Mouse (Mus musculus) embryonic facial prominence, embryonic 15.5 days (tissue): ENCODE results near the gene Slc39a1. TPM values are rescaled to one million over a fixed set of nuclear protein-coding genes. Genes with fewer than 3 reads are reported as not detected.
"Not testable (repeated sequence)": the region's sequence is repeated elsewhere in the genome, so short reads cannot be mapped to it uniquely, and the experiment has no call there.

Experiments used
- ATAC-seq: fragments of 200-750 bp; cut with Nextera tagmentation; 2 replicates; pipeline ENCODE4 v1.8.0; 2017; ENCODE audit warnings: low read depth, moderate TSS enrichment; ENCODE audit not compliant: insufficient number of reproducible peaks, low FRiP score, low TSS enrichment
- H3K27ac ChIP-seq: fragments of 300-500 bp; sonication (generic); replicated peaks from 2 replicates; pipeline ENCODE4 v1.5.1; 2015; ENCODE audit warnings: mild to moderate bottlenecking, inconsistent platforms
- H3K27me3 ChIP-seq: fragments of 300-500 bp; sonication (generic); 2 replicates; pipeline ENCODE4 v1.6.1; 2015; ENCODE audit warnings: inconsistent platforms
- H3K36me3 ChIP-seq: fragments of 300-500 bp; sonication (generic); 2 replicates; pipeline ENCODE4 v1.6.1; 2015; ENCODE audit warnings: mild to moderate bottlenecking, inconsistent platforms
- H3K4me1 ChIP-seq: fragments of 300-500 bp; sonication (generic); 2 replicates; pipeline ENCODE4 v1.6.1; 2015; ENCODE audit warnings: inconsistent platforms
- H3K4me2 ChIP-seq: fragments of 300-500 bp; sonication (generic); replicated peaks from 2 replicates; pipeline ENCODE4 v1.6.1; 2015; ENCODE audit warnings: mild to moderate bottlenecking, inconsistent platforms
- H3K4me3 ChIP-seq: fragments of 300-500 bp; sonication (generic); replicated peaks from 2 replicates; pipeline ENCODE4 v1.5.1; 2015; ENCODE audit warnings: mild to moderate bottlenecking, inconsistent platforms
- H3K9ac ChIP-seq: fragments of 300-500 bp; sonication (generic); 2 replicates; pipeline ENCODE4 v1.6.1; 2015; ENCODE audit warnings: inconsistent platforms
- H3K9me3 ChIP-seq: fragments of 300-500 bp; sonication (generic); replicated peaks from 2 replicates; pipeline ENCODE4 v1.6.1; 2016; ENCODE audit warnings: inconsistent platforms
- WGBS: fragments of 180-500 bp; shearing (Covaris S2); methylation state at CpG from one replicate; pipeline ENCODE4 v1.1.7; 2015; 5-methylcytosine and 5-hydroxymethylcytosine counted together
- microRNA-seq: library from miRNA; unstranded; fragments of <30 nt; microRNA quantifications from one replicate; pipeline ENCODE4, GENCODE M21; 2016; ENCODE audit warnings: borderline number of aligned reads
- polyA plus RNA-seq: library from polyadenylated mRNA; unstranded; fragments of >200 nt; fragmentation: Nextera tagmentation; extraction: Ambion mirVana; gene quantifications from 2 replicates; pipeline ENCODE4 v1.2.1, GENCODE M21; 2015

The Slc39a1 gene
- polyA plus RNA-seq, 1 experiment from 2014 or later = 107 TPM

GRCm38 (mm10) chr3:90284150-90284549 lies 36.2 kb downstream of the Slc39a1 start:
- Histone ChIP-seq H3K9ac (no peak overlapping the region), H3K27ac (no peak overlapping the region), H3K4me1 (no peaks in the 10 kb centered on the region), H3K9me3 (no peaks in the 10 kb centered on the region), H3K36me3 (peaks cover 15% of the 10 kb centered on the region), H3K4me3 (no peak overlapping the region), H3K4me2 (no peak overlapping the region), H3K27me3 (no peaks in the 10 kb centered on the region)
- 98% methylated on average over 2 of the region's 2 CpGs for WGBS
- no peak for ATAC-seq

- H3K9me3 ChIP-seq, H3K27ac ChIP-seq, H3K4me2 ChIP-seq, ATAC-seq, H3K27me3 ChIP-seq, H3K36me3 ChIP-seq, H3K4me3 ChIP-seq, H3K9ac ChIP-seq, H3K4me1 ChIP-seq: not testable (repeated sequence)
- 81% methylated on average over 3 of the region's 3 CpGs for WGBS
Measured at GRCm38 (mm10) chr3:90289403-90289802, 41.4 kb downstream of the Slc39a1 start.

DNA sequence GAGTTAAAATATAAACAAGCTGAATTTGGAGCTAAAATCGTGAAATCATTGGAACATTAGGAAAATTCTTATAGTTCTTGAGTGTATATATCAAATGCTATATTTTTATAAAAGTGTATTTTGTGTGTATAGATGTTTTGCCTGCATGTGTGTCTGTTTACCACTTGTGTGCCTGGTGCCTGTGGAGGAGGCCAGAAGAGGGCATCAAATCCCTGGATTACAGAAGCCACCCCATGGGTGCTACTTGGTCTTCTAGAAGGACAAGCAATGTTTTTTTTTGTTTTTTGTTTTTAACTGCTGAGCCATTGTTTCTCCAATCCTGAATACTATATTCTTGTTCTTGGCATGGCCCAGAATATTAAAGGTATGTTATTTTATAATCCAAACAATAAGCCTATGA lies 42.6 kb downstream of the Slc39a1 start:
- no peaks in the 10 kb centered on the region for H3K27me3 ChIP-seq
- no peak for ATAC-seq
- no peaks in the 10 kb centered on the region for H3K9me3 ChIP-seq
- H3K4me2 ChIP-seq = no peak overlapping the region
- H3K4me1 ChIP-seq = peaks cover 14% of the 10 kb centered on the region
- no peak overlapping the region for H3K27ac ChIP-seq
- no peak overlapping the region for H3K9ac ChIP-seq
- H3K4me3 ChIP-seq = no peak overlapping the region
- WGBS = 85% methylated on average over 1 of the region's 1 CpGs
- no peaks in the 10 kb centered on the region for H3K36me3 ChIP-seq

DNA sequence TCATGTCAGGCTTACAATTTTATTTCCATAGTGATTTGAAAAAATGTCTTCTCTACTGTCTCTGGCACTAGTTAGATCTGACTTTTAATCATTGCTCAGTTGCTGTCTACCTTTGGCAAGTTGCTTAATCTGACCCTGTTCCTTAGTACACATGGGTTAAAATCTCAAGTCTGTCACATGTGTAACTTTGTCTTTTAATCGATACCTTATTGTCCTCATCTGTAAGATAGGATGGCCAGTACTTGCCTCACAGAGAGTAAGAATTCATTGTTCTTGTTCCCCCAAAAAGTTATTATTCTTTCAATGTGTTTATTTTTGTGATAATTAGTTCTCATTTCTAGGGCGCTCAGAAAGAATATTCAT lies 44.0 kb downstream of the Slc39a1 start:
- H3K4me3 ChIP-seq = peak overlapping the region; percentile 76
- H3K27me3 ChIP-seq = no peaks in the 10 kb centered on the region
- peak overlapping the region; percentile 59 for H3K4me2 ChIP-seq
- peaks cover 14% of the 10 kb centered on the region for H3K4me1 ChIP-seq
- ATAC-seq = no peak
- peak overlapping the region; percentile 97 for H3K27ac ChIP-seq
- WGBS = 32% methylated on average over 2 of the region's 2 CpGs
- H3K9me3 ChIP-seq = no peaks in the 10 kb centered on the region
- peak overlapping the region; percentile 50 for H3K9ac ChIP-seq
- no peaks in the 10 kb centered on the region for H3K36me3 ChIP-seq

DNA sequence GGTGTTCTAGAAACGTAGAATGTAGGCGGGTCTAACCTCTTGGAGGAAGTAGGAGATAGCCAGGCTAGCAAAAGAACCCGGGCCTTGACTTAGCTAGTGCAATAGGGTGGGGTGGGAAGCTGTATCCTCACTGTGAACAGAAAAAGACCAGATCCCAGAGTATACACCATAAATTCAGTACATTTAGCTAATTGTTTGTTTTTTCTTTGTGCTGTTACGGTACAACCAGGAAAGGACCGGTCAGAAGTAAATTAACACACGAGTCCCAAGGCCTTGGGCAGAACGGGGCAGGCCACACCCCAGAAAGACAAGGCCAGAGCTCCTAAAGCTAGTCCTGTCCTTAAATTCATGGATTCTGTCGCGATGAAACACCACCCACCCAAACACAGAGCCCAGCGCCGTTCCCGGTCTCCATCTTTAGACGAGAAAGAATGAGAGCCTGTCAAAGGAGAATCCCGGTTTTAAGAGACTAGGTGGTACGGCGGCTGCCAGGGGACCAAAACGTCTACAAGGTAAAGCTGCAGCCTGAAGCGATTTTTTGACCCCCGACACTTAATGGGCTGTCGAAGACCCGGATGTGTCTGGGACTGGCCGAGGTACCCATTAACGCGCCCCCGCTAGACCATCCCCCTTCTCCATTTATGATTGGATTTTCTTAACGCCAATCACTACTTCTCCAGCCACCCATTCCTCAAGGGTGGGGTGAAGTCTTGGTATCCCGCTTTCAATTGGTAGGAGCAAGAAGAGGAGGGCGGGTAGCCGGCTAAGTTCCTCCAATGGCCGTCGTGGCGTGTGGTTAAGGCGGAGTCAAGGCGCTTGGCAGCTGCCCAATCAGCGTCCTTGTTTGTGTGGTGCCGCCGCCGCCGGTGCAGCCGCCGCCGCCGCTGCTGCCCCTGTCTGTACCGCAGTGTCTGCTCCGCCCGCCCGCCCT lies 44.6 kb downstream of the Slc39a1 start, which contains the start of gene Gatad2b:
Gene Gatad2b (plus strand): TSS at position 834 of the 931 bp plus-strand sequence.
- H3K4me1 ChIP-seq = peaks cover 14% of the 10 kb centered on the region
- peak within 1 kb of the TSS; percentile 97 for H3K27ac ChIP-seq
- H3K27me3 ChIP-seq = no peaks in the 10 kb centered on the region
- peak; percentile 100 for ATAC-seq
- no peaks in the 10 kb centered on the region for H3K36me3 ChIP-seq
- H3K4me2 ChIP-seq = peak within 1 kb of the TSS; percentile 76
- H3K4me3 ChIP-seq = peak within 1 kb of the TSS; percentile 76
- under 1% methylated on average over 47 of the region's 47 CpGs for WGBS
- H3K9ac ChIP-seq = peak within 1 kb of the TSS; percentile 71
- no peaks in the 10 kb centered on the region for H3K9me3 ChIP-seq

- no peaks in the 10 kb centered on the region for H3K9me3 ChIP-seq
- peak overlapping the region; percentile 76 for H3K4me3 ChIP-seq
- peak overlapping the region; percentile 96 for H3K27ac ChIP-seq
- no peaks in the 10 kb centered on the region for H3K36me3 ChIP-seq
- peaks cover 14% of the 10 kb centered on the region for H3K4me1 ChIP-seq
- H3K9ac ChIP-seq = peak overlapping the region; percentile 71
- no peaks in the 10 kb centered on the region for H3K27me3 ChIP-seq
- peak overlapping the region; percentile 76 for H3K4me2 ChIP-seq
- 0% methylated on average over 24 of the region's 68 CpGs for WGBS
- ATAC-seq = peak; percentile 22; the same call in 1 of the 2 replicates
Measured at GRCm38 (mm10) chr3:90293352-90294063, 45.5 kb downstream of the Slc39a1 start.

DNA sequence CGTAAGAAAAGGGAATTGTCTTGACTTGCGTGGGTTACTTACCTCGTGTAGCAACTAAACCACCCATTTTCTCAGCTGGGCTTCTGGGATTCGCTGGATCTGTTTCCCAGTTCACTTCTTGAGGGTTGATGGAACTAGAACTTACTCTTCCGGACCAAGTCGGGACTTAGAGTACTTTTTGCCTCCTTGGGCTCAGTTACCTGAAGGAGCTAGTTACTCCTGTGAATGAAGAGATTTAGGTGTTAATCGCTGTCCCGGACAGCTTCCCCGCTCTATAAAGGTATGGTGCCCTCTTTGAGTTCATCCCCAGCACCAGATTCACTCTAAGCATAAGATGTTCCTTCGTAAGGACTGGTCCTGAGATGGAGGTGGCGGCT lies 46.1 kb downstream of the Slc39a1 start:
- H3K27ac ChIP-seq = peak overlapping the region; percentile 96
- no peaks in the 10 kb centered on the region for H3K9me3 ChIP-seq
- H3K36me3 ChIP-seq = no peaks in the 10 kb centered on the region
- H3K9ac ChIP-seq = peak overlapping the region; percentile 71
- peak overlapping the region; percentile 76 for H3K4me2 ChIP-seq
- WGBS = 1% methylated on average over 11 of the region's 11 CpGs
- no peaks in the 10 kb centered on the region for H3K27me3 ChIP-seq
- peaks cover 14% of the 10 kb centered on the region for H3K4me1 ChIP-seq
- no peak for ATAC-seq
- H3K4me3 ChIP-seq = peak overlapping the region; percentile 76

- no peak for ATAC-seq
- Histone ChIP-seq H3K27ac (no peak overlapping the region), H3K4me2 (peak overlapping the region; percentile 76), H3K9ac (no peak overlapping the region), H3K36me3 (no peaks in the 10 kb centered on the region), H3K4me3 (peak overlapping the region; percentile 76), H3K27me3 (no peaks in the 10 kb centered on the region), H3K9me3 (no peaks in the 10 kb centered on the region), H3K4me1 (peaks cover 14% of the 10 kb centered on the region)
- 52% methylated on average over 2 of the region's 2 CpGs for WGBS
Measured at GRCm38 (mm10) chr3:90294651-90295050, 46.7 kb downstream of the Slc39a1 start.

Small RNA genes lying within 50 kb of the gene (microRNA-seq; reads per million reads assigned to microRNA genes)
- not detected for gene Mir7012

Other genes with a start within 250 kb of the Slc39a1 start
- 145 and 152 TPM in 2 replicates for gene Hax1, start 249.4 kb upstream of the Slc39a1 start, polyA plus RNA-seq
- gene 4933434E20Rik, start 196.5 kb upstream of the Slc39a1 start, polyA plus RNA-seq = 132 and 149 TPM in 2 replicates
- 175 and 176 TPM in 2 replicates for gene Ubap2l, start 195.5 kb upstream of the Slc39a1 start, polyA plus RNA-seq
- 439 and 441 TPM in 2 replicates for gene Tpm3, start 175.5 kb upstream of the Slc39a1 start, polyA plus RNA-seq
- gene Nup210l, start 144.0 kb upstream of the Slc39a1 start, polyA plus RNA-seq = 0.36 and 0.42 TPM in 2 replicates
- 1,680 and 1,915 TPM in 2 replicates for gene Rps27, start 34.5 kb upstream of the Slc39a1 start, polyA plus RNA-seq
- gene Rab13, start 34.5 kb upstream of the Slc39a1 start, polyA plus RNA-seq = 34.0 and 35.0 TPM in 2 replicates
- 111 and 121 TPM in 2 replicates for gene Jtb, start 16.6 kb upstream of the Slc39a1 start, polyA plus RNA-seq
- 6.1 and 7.3 TPM in 2 replicates for gene Creb3l4, start 4.7 kb upstream of the Slc39a1 start, polyA plus RNA-seq
- 24.7 and 27.8 TPM in 2 replicates for gene Crtc2, start 6.0 kb downstream of the Slc39a1 start, polyA plus RNA-seq
- 4.0 and 4.5 TPM in 2 replicates for gene Dennd4b, start 17.0 kb downstream of the Slc39a1 start, polyA plus RNA-seq
- 15.2 and 16.8 TPM in 2 replicates for gene Gatad2b, start 45.0 kb downstream of the Slc39a1 start, polyA plus RNA-seq
- 32.1 and 34.6 TPM in 2 replicates for gene Slc27a3, start 141.8 kb downstream of the Slc39a1 start, polyA plus RNA-seq
- 27.6 and 28.5 TPM in 2 replicates for gene Ints3, start 185.4 kb downstream of the Slc39a1 start, polyA plus RNA-seq
- gene Npr1, start 217.7 kb downstream of the Slc39a1 start, polyA plus RNA-seq = 5.9 and 6.2 TPM in 2 replicates
- gene Ilf2, start 228.0 kb downstream of the Slc39a1 start, polyA plus RNA-seq = 182 and 183 TPM in 2 replicates
- gene Snapin, start 242.9 kb downstream of the Slc39a1 start, polyA plus RNA-seq = 95.4 and 104 TPM in 2 replicates